Mouse (Mus musculus) CH12.LX (cell line): ENCODE measurements around the gene Prickle3. TPM values are rescaled to one million over a fixed set of nuclear protein-coding genes. Genes with fewer than 3 reads are reported as not detected.

Experiments used
- DNase-seq: peaks from one replicate; pipeline ENCODE4 v3.0.0-alpha.2; 2013; ENCODE audit errors: extremely low read depth
- H3K27ac ChIP-seq: 2 replicates; pipeline ENCODE4 v1.5.1; 2012; ENCODE audit warnings: low read depth, mild to moderate bottlenecking, control low read depth, moderate library complexity; ENCODE audit not compliant: insufficient read depth
- H3K27me3 ChIP-seq: replicated peaks from 2 replicates; pipeline ENCODE3; 2012; ENCODE audit warnings: inconsistent platforms
- H3K36me3 ChIP-seq, 2 experiments: replicated peaks in 1 of 2; 2 replicates each; pipeline versions ENCODE3 to v1.6.1; 2012; ENCODE audit warnings: inconsistent platforms in 1 of 2, low read length in 1 of 2, mild to moderate bottlenecking in 1 of 2, mixed read lengths in 1 of 2, moderate library complexity in 1 of 2; ENCODE audit not compliant: control insufficient read depth in 1 of 2, insufficient read depth in 1 of 2
- H3K4me1 ChIP-seq, 2 experiments: 2 replicates each; pipeline ENCODE4 v1.6.1; 2012; ENCODE audit warnings: inconsistent platforms in 1 of 2, moderate library complexity in 1 of 2; ENCODE audit not compliant: insufficient read depth in 2 of 2, control insufficient read depth in 1 of 2
- H3K4me2 ChIP-seq: 2 replicates; pipeline ENCODE4 v1.6.1; 2012; ENCODE audit warnings: low read depth, mild to moderate bottlenecking, control low read depth; ENCODE audit not compliant: poor library complexity, insufficient read depth, severe bottlenecking
- H3K4me3 ChIP-seq, 3 experiments: fragments of 150-350 bp in 1 of 3; sonication (generic) in 1 of 3; replicated peaks in 1 of 3; 2 replicates each; pipeline versions ENCODE3 to v1.5.1; 2011 to 2012; ENCODE audit warnings: low read depth in 2 of 3, low read length in 2 of 3, mild to moderate bottlenecking in 2 of 3, moderate library complexity in 2 of 3, control low read depth in 1 of 3, improper control_type of control experiment in 1 of 3, inconsistent platforms in 1 of 3, mixed read lengths in 1 of 3; ENCODE audit not compliant: poor library complexity in 1 of 3
- H3K79me2 ChIP-seq: replicated peaks from 2 replicates; pipeline ENCODE4 v1.6.1; 2012; ENCODE audit warnings: mild to moderate bottlenecking, moderate library complexity; ENCODE audit not compliant: control insufficient read depth, poor library complexity, insufficient read depth, severe bottlenecking; ENCODE audit errors: extremely low read depth
- H3K9ac ChIP-seq: 2 replicates; pipeline ENCODE4 v1.6.1; 2012; ENCODE audit warnings: low read depth, mild to moderate bottlenecking, control low read depth, moderate library complexity; ENCODE audit not compliant: insufficient read depth
- H3K9me3 ChIP-seq: replicated peaks from 2 replicates; pipeline ENCODE3; 2012; ENCODE audit warnings: low read length, inconsistent platforms, mixed read lengths
- CTCF ChIP-seq, 2 experiments: IDR thresholded peaks in 1 of 2; conservative IDR thresholded peaks in 1 of 2; 2 replicates each; pipeline ENCODE4 v1.5.1; 2011 to 2012; ENCODE audit warnings: low read depth in 2 of 2, low read length in 2 of 2, improper control_type of control experiment in 1 of 2, inconsistent platforms in 1 of 2, mild to moderate bottlenecking in 1 of 2, moderate library complexity in 1 of 2
- E2F4 ChIP-seq: IDR thresholded peaks from 2 replicates; pipeline ENCODE4 v1.6.1; 2011; ENCODE audit warnings: low read depth, low read length, improper control_type of control experiment; ENCODE audit not compliant: insufficient replicate concordance
- GABPA ChIP-seq: IDR thresholded peaks from 2 replicates; pipeline ENCODE4 v1.6.1; 2012; ENCODE audit warnings: low read depth, low read length, improper control_type of control experiment, inconsistent platforms; ENCODE audit not compliant: insufficient replicate concordance
- JUN ChIP-seq: IDR thresholded peaks from 2 replicates; pipeline ENCODE4 v1.6.1; 2011; ENCODE audit warnings: low read depth, mild to moderate bottlenecking, low read length, improper control_type of control experiment, moderate library complexity; ENCODE audit not compliant: insufficient read depth
- MEF2A ChIP-seq: IDR thresholded peaks from 2 replicates; pipeline ENCODE4 v1.6.1; 2014; ENCODE audit warnings: low read depth, mild to moderate bottlenecking, inconsistent platforms, low read length, improper control_type of control experiment, borderline replicate concordance
- NRF1 ChIP-seq: IDR thresholded peaks from 2 replicates; pipeline ENCODE4 v1.6.1; 2014; ENCODE audit warnings: low read depth, mild to moderate bottlenecking, inconsistent platforms, low read length, improper control_type of control experiment, moderate library complexity
- POLR2A ChIP-seq: IDR thresholded peaks from 2 replicates; pipeline ENCODE4 v1.6.1; 2011; ENCODE audit warnings: low read depth, mild to moderate bottlenecking, improper control_type of control experiment, low read length
- RAD21 ChIP-seq: IDR thresholded peaks from 2 replicates; pipeline ENCODE4 v1.6.1; 2011; ENCODE audit warnings: low read depth, mild to moderate bottlenecking, low read length, improper control_type of control experiment, moderate library complexity
- SMC3 ChIP-seq: IDR thresholded peaks from 2 replicates; pipeline ENCODE4 v1.6.1; 2011; ENCODE audit warnings: low read depth, low read length, improper control_type of control experiment
- TCF12 ChIP-seq: IDR thresholded peaks from 2 replicates; pipeline ENCODE4 v1.6.1; 2014; ENCODE audit warnings: low read depth, mild to moderate bottlenecking, inconsistent platforms, low read length, improper control_type of control experiment
- USF2 ChIP-seq: conservative IDR thresholded peaks from 2 replicates; pipeline ENCODE4 v1.6.1; 2011; ENCODE audit warnings: low read depth, low read length, improper control_type of control experiment
- dilution Hi-C: fragments of 300-500 bp; cut with MboI; formaldehyde crosslinking; loops from 2 replicates; pipeline ENCODE4 v1.14.3; 2020; ENCODE audit warnings: low sequenced_read_pairs; ENCODE audit not compliant: extremely low pct_unique_long_range_greater_than_20kb, extremely low pct_ligation_motif_present
- in situ Hi-C: fragments of 300-500 bp; cut with MboI; formaldehyde crosslinking; loops from 3 replicates; pipeline ENCODE4 v1.14.3; 2019; ENCODE audit warnings: low sequenced_read_pairs, low pct_ligation_motif_present, low pct_unique_long_range_greater_than_20kb, mixed read lengths
- polyA plus RNA-seq: library from polyadenylated mRNA; unstranded; fragments of >175 nt; gene quantifications from 2 replicates; pipeline ENCODE4 v1.2.1, GENCODE M21; 2012; ENCODE audit warnings: low read depth; ENCODE audit not compliant: insufficient read length
- total RNA-seq, 2 experiments: library from RNA; depleted of rRNA; stranded (reverse); fragments of 300-350 nt in 1 of 2; fragments of >200 nt in 1 of 2; gene quantifications; 2 replicates each; pipeline ENCODE4 v1.2.3; 2012 to 2014

The Prickle3 gene
- total and polyA plus RNA-seq, 3 experiments: 2.2 to 12.5 (median 4.5) TPM

- Histone ChIP-seq H3K9me3 (no peaks in the 10 kb centered on the region), H3K4me1 (peaks cover 4 to 12% of the 10 kb centered on the region in 2 experiments; a peak in 3 of 4 replicates), H3K9ac (peak overlapping the region; percentile 37), H3K36me3 (no peaks in the 10 kb centered on the region), H3K79me2 (peaks cover 4% of the 10 kb centered on the region), H3K4me2 (peak overlapping the region; percentile 72; the same call in 1 of the 2 replicates), H3K27ac (peak overlapping the region; percentile 77; the same call in 1 of the 2 replicates), H3K27me3 (no peaks in the 10 kb centered on the region), H3K4me3 (peak overlapping the region in 1 of 3 experiments; percentile 39)
- no peak for DNase-seq
- in situ Hi-C loops: no loop called here
- dilution Hi-C loops: no loop called here
- TF ChIP-seq JUN (no peak), CTCF (conservative IDR thresholded peaks at IDR 0.05 in 1 of 2, IDR thresholded peaks at IDR 0.05 in 1 of 2; ENCODE audit: low read depth in 2 of 2, low read length in 2 of 2) (peak in 1 of 2 experiments; percentile 41; a peak in 2 of 4 replicates)
Observed at GRCm38 (mm10) chrX:7675001-7675380, 17.9 kb downstream of the Prickle3 start.

DNA sequence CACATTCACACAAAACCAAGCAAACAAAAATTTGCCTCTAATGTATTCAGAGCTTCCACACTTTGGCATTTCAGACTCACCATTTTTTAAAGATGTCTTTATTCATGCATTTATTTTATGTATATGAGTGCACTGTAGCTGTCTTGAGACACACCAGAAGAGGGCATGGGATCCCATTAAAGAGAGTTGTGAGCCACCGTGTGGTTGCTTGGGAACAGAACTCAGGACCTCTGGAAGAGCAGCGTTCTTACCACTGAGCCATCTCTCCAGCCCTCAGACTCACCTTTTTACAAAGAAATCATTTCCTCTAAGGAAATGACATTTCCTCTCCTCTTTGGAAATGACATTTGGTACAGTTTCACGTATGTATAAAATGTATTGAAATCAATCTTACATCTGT lies 21.9 kb downstream of the Prickle3 start:
- Histone ChIP-seq H3K27ac (no peak overlapping the region), H3K4me1 (peaks cover 4 to 8% of the 10 kb centered on the region in 2 experiments; a peak in 3 of 4 replicates), H3K9ac (no peak overlapping the region), H3K27me3 (no peaks in the 10 kb centered on the region), H3K36me3 (no peaks in the 10 kb centered on the region), H3K9me3 (no peaks in the 10 kb centered on the region), H3K79me2 (no peaks in the 10 kb centered on the region), H3K4me3 (no peak overlapping the region), H3K4me2 (no peak overlapping the region)
- TF ChIP-seq GABPA (no peak), POLR2A (no peak), SMC3 (peak; percentile 44), RAD21 (peak; percentile 20), CTCF (conservative IDR thresholded peaks at IDR 0.05 in 1 of 2, IDR thresholded peaks at IDR 0.05 in 1 of 2; ENCODE audit: low read depth in 2 of 2, low read length in 2 of 2) (peak in 1 of 2 experiments; percentile 51; a peak in 2 of 4 replicates), E2F4 (no peak)
- no peak for DNase-seq
- dilution Hi-C loops (no loop called here), in situ Hi-C loops (no loop called here)

DNA sequence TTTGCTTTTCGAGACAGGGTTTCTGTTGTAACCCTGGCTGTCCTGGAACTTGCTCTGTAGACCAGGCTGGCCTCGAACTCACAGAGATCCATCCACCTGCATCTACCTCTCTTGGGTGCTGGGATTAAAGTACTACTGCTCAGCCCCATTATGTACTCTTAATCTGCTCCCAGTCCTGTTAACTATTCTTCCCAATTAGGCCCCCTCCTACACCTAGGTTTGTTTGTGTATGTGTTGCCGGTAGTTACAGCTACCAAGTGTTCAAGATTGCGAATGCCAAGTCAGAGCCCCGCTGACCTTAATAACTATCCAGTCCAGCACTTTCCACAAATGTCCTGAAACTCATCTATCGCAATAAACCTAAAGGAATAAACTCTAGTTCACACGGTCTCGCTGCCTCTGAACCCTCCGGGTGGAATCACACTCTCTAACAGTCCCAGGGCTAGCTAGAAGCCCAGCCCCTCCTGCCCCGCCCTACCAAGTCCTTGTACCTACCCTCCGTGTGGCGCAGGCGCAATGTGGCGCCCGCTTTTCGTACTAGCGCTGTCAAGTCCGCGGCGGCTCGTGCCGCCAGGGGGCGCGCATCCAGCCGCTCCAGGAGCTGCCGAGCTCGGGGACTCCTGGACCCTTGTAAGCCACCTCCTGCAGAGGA lies 22.5 kb downstream of the Prickle3 start:
- peak; percentile 87 for DNase-seq
- H3K9me3 ChIP-seq: no peaks in the 10 kb centered on the region
- H3K36me3 ChIP-seq: no peaks in the 10 kb centered on the region
- no peak overlapping the region for H3K27ac ChIP-seq
- dilution Hi-C loops (no loop called here), in situ Hi-C loops (no loop called here)
- peak overlapping the region in 2 of 3 experiments; percentile 13 to 21 for H3K4me3 ChIP-seq
- H3K4me1 ChIP-seq: peaks cover 1 to 3% of the 10 kb centered on the region in 2 experiments; a peak in 2 of 4 replicates
- peak overlapping the region; percentile 44 for H3K4me2 ChIP-seq
- TF ChIP-seq SMC3: peak; percentile 66
- TF ChIP-seq NRF1: peak; percentile 91
- TF ChIP-seq POLR2A: peak; percentile 55
- no peak for TF ChIP-seq MEF2A
- peak; percentile 7 to 78; a peak in 2 of 4 replicates for TF ChIP-seq CTCF (conservative IDR thresholded peaks at IDR 0.05 in 1 of 2, IDR thresholded peaks at IDR 0.05 in 1 of 2; ENCODE audit: low read depth in 2 of 2, low read length in 2 of 2)
- TF ChIP-seq TCF12: 0 out of 2 replicates have a peak, but pooled peaks have one; percentile 32
- TF ChIP-seq RAD21: peak; percentile 21; the same call in 1 of the 2 replicates
- TF ChIP-seq USF2: no peak
- no peaks in the 10 kb centered on the region for H3K79me2 ChIP-seq
- no peaks in the 10 kb centered on the region for H3K27me3 ChIP-seq
- H3K9ac ChIP-seq: no peak overlapping the region
